Mouse (Mus musculus): Measurements from ENCODE around the gene Fam102b.

GRCm38 (mm10) chr3:108926308-108926707, 101.1 kb downstream of the Fam102b start:
- TF ChIP-seq CTCF (IDR thresholded peaks at IDR 0.05; ENCODE audit: low read depth, low read length) (no peak), POLR2A (IDR thresholded peaks at IDR 0.05; ENCODE audit: borderline replicate concordance, low read depth, low read length) (no peak)

Measured in bone marrow macrophage, adult 2 months (primary cell).